Mouse (Mus musculus) forebrain, embryonic 11.5 days (tissue): ENCODE results near the gene Pla2g4e. TPM values are rescaled to one million over a fixed set of nuclear protein-coding genes. Genes with fewer than 3 reads are reported as not detected.
A peak's percentile ranks its signal among the peaks of the same experiment; 100 is the strongest.

ENCODE experiments used
- ATAC-seq: fragments of 200-750 bp; cut with Nextera tagmentation; replicated peaks from 2 replicates; pipeline ENCODE4 v1.8.0; 2017; ENCODE audit warnings: moderate TSS enrichment; ENCODE audit not compliant: low FRiP score
- DNase-seq: peaks from one replicate; pipeline ENCODE4 v3.0.0-alpha.2; 2017; ENCODE audit warnings: low spot score
- H3K27ac ChIP-seq: fragments of 300-500 bp; sonication (generic); 2 replicates; pipeline ENCODE4 v1.5.1; 2014; ENCODE audit warnings: low read depth, low read length
- H3K27me3 ChIP-seq: fragments of 300-500 bp; sonication (generic); 2 replicates; pipeline ENCODE4 v1.6.1; 2014; ENCODE audit warnings: mild to moderate bottlenecking, low read length, mixed read lengths; ENCODE audit not compliant: control insufficient read depth, insufficient read depth
- H3K36me3 ChIP-seq: fragments of 300-500 bp; sonication (generic); 2 replicates; pipeline ENCODE4 v1.6.1; 2014; ENCODE audit warnings: mild to moderate bottlenecking, low read length, moderate library complexity, mixed read lengths; ENCODE audit not compliant: control insufficient read depth, insufficient read depth
- H3K4me1 ChIP-seq: fragments of 300-500 bp; sonication (generic); replicated peaks from 2 replicates; pipeline ENCODE4 v1.6.1; 2014; ENCODE audit warnings: low read length, mixed read lengths; ENCODE audit not compliant: control insufficient read depth, insufficient read depth
- H3K4me2 ChIP-seq: fragments of 300-500 bp; sonication (generic); 2 replicates; pipeline ENCODE4 v1.6.1; 2014; ENCODE audit warnings: low read depth, mild to moderate bottlenecking, low read length, moderate library complexity, mixed read lengths; ENCODE audit not compliant: severe bottlenecking
- H3K4me3 ChIP-seq: fragments of 300-500 bp; sonication (generic); 2 replicates; pipeline ENCODE4 v1.5.1; 2014; ENCODE audit warnings: low read depth, low read length
- H3K9ac ChIP-seq: fragments of 300-500 bp; sonication (generic); 2 replicates; pipeline ENCODE4 v1.6.1; 2014; ENCODE audit warnings: low read length
- H3K9me3 ChIP-seq: fragments of 300-500 bp; sonication (generic); 2 replicates; pipeline ENCODE4 v1.6.1; 2016; ENCODE audit warnings: low read length, mixed read lengths; ENCODE audit not compliant: control insufficient read depth
- WGBS: fragments of 180-500 bp; shearing (Covaris S2); extraction: QIAGEN DNeasy Blood & Tissue Kit; methylation state at CpG from one replicate; pipeline ENCODE4 v1.1.7; 2014; 5-methylcytosine and 5-hydroxymethylcytosine counted together
- polyA plus RNA-seq: library from polyadenylated mRNA; unstranded; fragments of >200 nt; fragmentation: Nextera tagmentation; extraction: Ambion mirVana; gene quantifications from 2 replicates; pipeline ENCODE4 v1.2.1, GENCODE M21; 2014

Gene Pla2g4e
- 0.09 TPM in 1 of 2 replicates, not detected in the other for polyA plus RNA-seq

DNA sequence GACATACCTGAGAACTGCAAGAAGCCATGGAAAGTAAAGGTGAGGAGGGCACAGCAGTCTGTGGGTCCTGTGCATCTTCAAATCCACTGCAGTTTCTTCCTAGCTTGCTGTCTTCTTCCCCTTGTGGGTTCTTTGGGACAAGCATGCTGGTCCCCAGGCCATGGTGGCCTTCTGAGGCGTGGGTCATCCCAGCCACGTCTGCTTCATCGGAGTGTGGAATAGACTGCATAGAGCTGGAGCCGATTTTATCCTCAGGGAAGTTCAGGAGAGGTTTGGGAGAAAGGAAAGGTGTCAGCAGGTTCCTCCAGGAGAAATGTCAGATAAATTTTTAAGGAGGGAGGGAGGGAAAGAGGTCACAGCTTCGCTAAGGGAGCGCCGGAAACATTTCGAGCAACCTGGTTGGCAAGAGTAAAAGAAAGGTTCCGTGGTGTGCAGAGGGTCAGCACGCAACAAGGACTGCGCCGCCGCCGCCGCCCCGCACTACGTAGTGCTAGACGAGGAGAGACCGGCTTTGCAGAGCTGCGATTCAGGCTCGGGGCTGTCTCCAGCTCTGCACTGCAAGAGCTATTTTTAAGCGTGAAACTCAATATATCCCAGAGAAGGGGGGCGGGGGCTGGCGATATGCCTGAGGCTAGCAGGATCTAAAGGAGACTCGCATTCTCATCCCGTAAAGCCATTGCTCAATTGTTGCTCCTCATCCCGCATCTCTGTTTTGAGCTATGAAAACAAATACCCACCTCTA lies at the start of gene Pla2g4e:
Gene Pla2g4e (minus strand): TSS at position 657 of the 742 bp plus-strand sequence.
- ATAC-seq (no peak), DNase-seq (peak; percentile 67)
- 6% methylated on average over 27 of the region's 27 CpGs for WGBS
- Histone ChIP-seq H3K4me1 (no peaks in the 10 kb centered on the region; the same call in 1 of the 2 replicates), H3K27me3 (peaks cover 5% of the 10 kb centered on the region; the same call in 1 of the 2 replicates), H3K4me2 (peak within 1 kb of the TSS; percentile 66), H3K27ac (no peak within 1 kb of the TSS), H3K9me3 (no peaks in the 10 kb centered on the region), H3K36me3 (no peaks in the 10 kb centered on the region), H3K9ac (peak within 1 kb of the TSS; percentile 50), H3K4me3 (peak within 1 kb of the TSS; percentile 35)

DNA sequence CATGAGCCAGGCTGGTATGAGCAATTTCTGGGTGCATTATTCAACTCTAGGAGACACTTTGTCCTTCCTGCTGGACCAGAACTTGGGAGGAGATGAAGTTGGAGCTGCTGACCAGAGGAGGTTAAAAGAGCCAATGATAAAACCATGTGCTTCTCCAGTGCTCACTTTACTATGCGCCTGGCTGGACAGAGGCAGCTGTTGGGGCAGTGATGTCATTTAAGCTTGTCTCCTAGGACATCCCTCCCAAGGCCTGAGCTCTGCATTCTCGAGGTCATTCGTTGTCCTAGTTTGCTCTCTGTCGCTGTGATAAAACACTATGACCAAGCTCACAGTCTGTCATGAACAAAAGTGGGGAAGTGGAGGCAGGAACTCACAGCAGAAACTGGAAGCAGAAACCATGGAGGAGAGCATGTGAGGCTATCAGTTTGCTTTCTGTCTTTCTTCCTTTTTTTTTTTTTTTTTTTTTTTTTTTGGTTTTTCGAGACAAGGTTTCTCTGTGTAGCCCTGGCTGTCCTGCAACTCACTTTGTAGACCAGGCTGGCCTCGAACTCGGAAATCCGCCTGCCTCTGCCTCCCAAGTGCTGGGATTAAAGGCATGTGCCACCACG lies 46.4 kb upstream of the Pla2g4e start:
- 90% methylated on average over 8 of the region's 9 CpGs for WGBS
- Histone ChIP-seq H3K4me1 (no peaks in the 10 kb centered on the region), H3K4me2 (no peak overlapping the region), H3K4me3 (no peak overlapping the region), H3K9ac (no peak overlapping the region), H3K27me3 (no peaks in the 10 kb centered on the region), H3K27ac (no peak overlapping the region), H3K36me3 (no peaks in the 10 kb centered on the region), H3K9me3 (no peaks in the 10 kb centered on the region)
- DNase-seq, result no peak
- no peak for ATAC-seq

DNA sequence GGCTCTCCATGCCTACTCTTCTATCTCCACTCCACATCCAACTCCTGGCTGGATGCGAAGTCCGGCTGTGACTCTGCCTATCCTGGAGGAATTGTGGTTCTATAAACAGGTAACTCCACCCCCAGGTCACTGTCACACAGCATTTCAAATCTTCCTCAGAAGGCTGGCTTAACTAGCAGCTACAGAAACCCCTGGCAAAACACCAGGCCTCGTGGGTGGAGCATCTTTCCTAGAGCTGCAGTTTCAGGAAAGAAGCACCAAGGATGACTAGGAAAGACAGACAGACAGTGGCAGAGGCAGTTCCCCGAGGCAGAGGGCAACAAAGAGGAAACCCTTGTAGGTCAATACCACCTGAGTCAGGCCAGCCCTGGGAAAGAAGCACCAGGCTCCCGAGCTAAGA lies 43.9 kb upstream of the Pla2g4e start, which contains the start of gene Pla2g4d:
Gene Pla2g4d (minus strand): TSS at position 203 of the 400 bp plus-strand sequence.
- no peak within 1 kb of the TSS for H3K27ac ChIP-seq
- no peak within 1 kb of the TSS for H3K4me2 ChIP-seq
- WGBS, result 79% methylated on average over 5 of the region's 5 CpGs
- H3K4me1 ChIP-seq, result no peaks in the 10 kb centered on the region
- no peak for ATAC-seq
- no peaks in the 10 kb centered on the region for H3K36me3 ChIP-seq
- no peaks in the 10 kb centered on the region for H3K27me3 ChIP-seq
- no peak within 1 kb of the TSS for H3K4me3 ChIP-seq
- no peak within 1 kb of the TSS for H3K9ac ChIP-seq
- DNase-seq, result no peak
- no peaks in the 10 kb centered on the region for H3K9me3 ChIP-seq

DNA sequence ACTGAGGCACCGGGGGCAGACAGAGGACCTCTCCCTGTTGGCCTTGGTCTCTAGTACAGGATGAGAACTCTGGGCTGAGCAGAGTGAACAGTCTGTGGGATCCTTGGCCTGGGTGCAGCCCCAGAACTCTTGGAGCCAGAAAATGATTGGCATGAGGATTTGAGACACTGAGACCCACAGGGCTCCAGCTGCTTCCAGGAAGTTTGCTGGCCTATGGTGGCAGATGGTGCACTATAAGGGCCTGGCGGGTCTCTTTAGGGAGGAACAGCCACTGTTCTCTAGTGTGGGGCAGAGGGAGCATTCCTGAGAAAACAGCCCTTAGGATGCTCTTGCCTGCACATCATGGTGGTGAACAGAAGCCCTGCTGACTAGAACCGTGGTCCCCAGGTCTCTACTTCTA lies 43.3 kb upstream of the Pla2g4e start:
- ATAC-seq, result no peak
- H3K9me3 ChIP-seq, result no peaks in the 10 kb centered on the region
- no peaks in the 10 kb centered on the region for H3K36me3 ChIP-seq
- DNase-seq, result no peak
- H3K27ac ChIP-seq, result no peak overlapping the region
- no peak overlapping the region for H3K4me3 ChIP-seq
- no peak overlapping the region for H3K4me2 ChIP-seq
- 92% methylated on average over 3 of the region's 3 CpGs for WGBS
- H3K27me3 ChIP-seq, result no peaks in the 10 kb centered on the region
- no peaks in the 10 kb centered on the region for H3K4me1 ChIP-seq
- H3K9ac ChIP-seq, result no peak overlapping the region

DNA sequence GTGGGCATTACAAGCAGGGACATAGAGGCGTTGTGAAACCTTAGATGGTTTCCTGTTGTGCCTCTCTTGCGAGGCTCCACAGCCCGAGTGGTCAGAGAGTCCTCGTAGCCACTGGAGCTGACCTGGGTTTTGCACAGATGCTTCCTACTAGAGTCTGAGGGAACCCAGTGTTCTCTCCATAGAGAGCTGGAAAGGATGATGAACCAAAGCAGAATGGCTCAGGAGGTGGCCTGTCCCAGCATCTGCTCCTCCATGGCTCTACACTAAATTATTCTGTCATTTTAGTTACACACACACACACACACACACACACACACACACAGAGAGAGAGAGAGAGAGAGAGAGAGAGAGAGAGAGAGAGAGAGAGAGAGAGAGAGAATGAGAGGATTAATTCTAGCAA lies 40.5 kb upstream of the Pla2g4e start:
- WGBS, result 83% methylated on average over 4 of the region's 4 CpGs
- H3K9ac ChIP-seq, result no peak overlapping the region
- H3K9me3 ChIP-seq, result no peaks in the 10 kb centered on the region
- no peak overlapping the region for H3K27ac ChIP-seq
- H3K36me3 ChIP-seq, result no peaks in the 10 kb centered on the region
- no peak for DNase-seq
- no peak overlapping the region for H3K4me2 ChIP-seq
- ATAC-seq, result no peak
- no peaks in the 10 kb centered on the region for H3K4me1 ChIP-seq
- no peaks in the 10 kb centered on the region for H3K27me3 ChIP-seq
- H3K4me3 ChIP-seq, result no peak overlapping the region

DNA sequence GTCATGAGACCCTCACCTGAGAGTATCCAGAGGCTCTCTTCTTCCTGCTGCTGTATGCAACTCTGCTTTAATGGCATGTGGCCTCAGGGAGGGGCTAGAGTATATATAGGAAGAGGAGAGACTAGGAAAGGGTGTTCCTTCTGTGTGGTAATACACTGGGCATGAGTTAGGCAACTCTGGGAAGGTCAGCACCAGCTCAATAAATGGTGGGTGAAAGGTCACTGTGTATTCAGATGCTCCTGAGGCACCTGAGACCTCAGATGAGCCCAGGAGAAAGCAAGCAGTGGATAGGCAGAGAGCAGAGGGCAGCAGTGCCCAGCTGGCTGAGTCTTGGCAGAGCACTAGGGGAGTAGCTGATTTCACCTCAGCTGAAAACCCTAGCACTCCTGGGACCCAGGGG lies 39.6 kb upstream of the Pla2g4e start:
- no peaks in the 10 kb centered on the region for H3K4me1 ChIP-seq
- H3K4me2 ChIP-seq, result no peak overlapping the region
- DNase-seq (no peak), ATAC-seq (no peak)
- H3K4me3 ChIP-seq, result no peak overlapping the region
- H3K9ac ChIP-seq, result no peak overlapping the region
- H3K36me3 ChIP-seq, result no peaks in the 10 kb centered on the region
- H3K27me3 ChIP-seq, result no peaks in the 10 kb centered on the region
- no peaks in the 10 kb centered on the region for H3K9me3 ChIP-seq
- no peak overlapping the region for H3K27ac ChIP-seq

DNA sequence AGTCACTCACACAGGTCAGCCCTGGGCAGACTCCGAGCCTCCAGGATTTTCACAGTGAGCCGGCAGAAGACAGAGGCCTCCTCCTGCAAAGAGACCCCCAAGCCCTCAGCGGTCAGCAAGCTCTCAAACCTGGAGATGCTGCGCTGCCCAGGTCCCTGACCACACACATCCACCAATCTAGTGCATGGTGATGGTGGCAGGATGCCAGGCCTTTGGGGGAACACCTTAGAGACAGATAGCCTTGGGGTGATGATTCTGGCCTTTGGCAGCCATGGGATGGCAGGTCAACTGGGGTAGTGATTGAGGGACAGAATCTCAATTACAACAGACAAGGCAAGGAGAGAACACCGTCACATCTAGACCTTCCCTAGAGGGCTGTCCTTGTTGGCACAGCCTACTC lies 39.0 kb upstream of the Pla2g4e start:
- no peak for ATAC-seq
- H3K9ac ChIP-seq, result no peak overlapping the region
- H3K27me3 ChIP-seq, result no peaks in the 10 kb centered on the region
- H3K9me3 ChIP-seq, result no peaks in the 10 kb centered on the region
- H3K4me1 ChIP-seq, result no peaks in the 10 kb centered on the region
- no peak overlapping the region for H3K4me2 ChIP-seq
- no peak overlapping the region for H3K27ac ChIP-seq
- H3K4me3 ChIP-seq, result no peak overlapping the region
- DNase-seq, result no peak
- 86% methylated on average over 5 of the region's 5 CpGs for WGBS
- no peaks in the 10 kb centered on the region for H3K36me3 ChIP-seq

DNA sequence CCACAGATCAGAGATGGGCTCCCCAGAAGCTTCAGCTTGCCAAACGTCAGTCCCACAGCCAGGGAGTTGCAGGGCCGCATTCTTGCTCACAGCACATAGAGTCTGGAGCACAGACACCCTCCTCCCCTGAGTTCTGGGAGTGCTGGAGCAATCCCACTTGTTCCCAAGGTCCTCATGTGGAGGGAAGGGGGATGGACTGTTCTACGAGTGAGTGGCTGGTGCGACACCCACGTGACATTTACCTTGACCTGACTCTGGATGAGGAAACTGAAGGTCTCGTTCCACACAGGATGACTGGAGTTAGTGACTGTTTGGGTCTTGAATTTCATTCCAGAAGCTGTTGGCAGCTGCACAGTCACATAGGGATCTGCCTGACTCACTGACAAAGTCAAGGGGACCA lies 38.4 kb upstream of the Pla2g4e start:
- ATAC-seq, result no peak
- Histone ChIP-seq H3K9me3 (no peaks in the 10 kb centered on the region), H3K4me2 (no peak overlapping the region), H3K27me3 (no peaks in the 10 kb centered on the region), H3K27ac (no peak overlapping the region), H3K9ac (no peak overlapping the region), H3K36me3 (no peaks in the 10 kb centered on the region), H3K4me1 (no peaks in the 10 kb centered on the region), H3K4me3 (no peak overlapping the region)
- 61% methylated on average over 6 of the region's 6 CpGs for WGBS
- no peak for DNase-seq

DNA sequence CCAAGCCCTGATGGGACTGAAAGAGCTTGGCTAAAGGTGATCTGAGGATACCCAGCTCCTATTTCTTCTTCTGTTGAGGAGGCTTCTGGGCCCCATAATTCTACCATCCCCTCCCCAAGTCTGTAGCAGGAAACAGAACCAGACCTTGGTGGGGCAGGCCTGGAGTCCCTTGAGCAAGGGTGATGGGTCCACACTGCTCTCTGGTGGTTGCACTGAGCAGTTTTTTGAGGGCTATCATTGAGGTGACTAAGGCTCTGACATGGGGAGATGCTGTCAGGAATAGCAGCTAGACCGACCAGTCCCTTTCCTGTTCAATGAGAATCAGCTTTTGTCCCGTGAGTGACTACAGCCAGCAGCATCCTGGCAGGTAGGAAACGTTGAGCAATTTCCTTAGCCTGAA lies 36.1 kb upstream of the Pla2g4e start:
- ATAC-seq, result no peak
- no peak overlapping the region for H3K27ac ChIP-seq
- WGBS, result 63% methylated on average over 3 of the region's 3 CpGs
- no peak overlapping the region for H3K9ac ChIP-seq
- DNase-seq, result no peak
- no peaks in the 10 kb centered on the region for H3K4me1 ChIP-seq
- no peak overlapping the region for H3K4me2 ChIP-seq
- H3K36me3 ChIP-seq, result no peaks in the 10 kb centered on the region
- H3K27me3 ChIP-seq, result no peaks in the 10 kb centered on the region
- no peak overlapping the region for H3K4me3 ChIP-seq
- no peaks in the 10 kb centered on the region for H3K9me3 ChIP-seq
